ENCODE assay signal across 15 mouse cellular contexts in the genomic region with DNA sequence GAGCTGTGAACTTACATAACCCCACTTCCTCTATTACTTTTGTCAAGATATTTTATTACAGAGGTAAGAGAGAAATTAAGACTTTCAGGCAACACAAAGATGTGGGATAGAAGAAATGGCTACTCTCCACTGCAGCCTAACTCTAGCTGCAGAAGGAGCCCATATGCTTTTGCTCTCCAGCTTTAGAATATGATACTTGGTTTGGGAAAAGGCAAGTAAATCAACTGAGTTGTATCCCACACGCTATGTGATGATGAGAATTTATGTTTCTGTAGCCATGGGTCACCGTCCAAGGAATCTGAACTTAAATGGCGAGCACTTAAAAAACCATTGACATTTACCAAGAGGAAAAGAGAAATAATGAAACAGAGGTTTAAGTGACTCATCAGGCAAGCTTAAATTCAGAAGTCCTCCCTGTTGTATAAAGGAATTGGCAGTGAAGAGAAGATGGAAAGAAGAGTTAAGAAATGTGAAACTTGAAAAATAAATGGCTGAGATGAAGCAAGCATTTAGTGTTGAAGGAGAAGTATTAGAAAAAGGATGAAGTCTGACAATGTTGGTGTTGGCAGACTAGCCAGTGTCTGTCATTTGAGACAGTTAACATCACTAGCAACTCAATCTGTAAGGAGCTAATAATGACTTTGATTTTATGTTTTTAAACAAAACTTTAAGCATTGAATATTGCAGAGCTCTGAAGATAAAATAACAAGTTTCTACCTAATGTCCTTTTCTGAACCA.
"Had no signal": no experiment of that assay in that cellular context is flagged by ENCODE, and none has a peak within 500 bp of the region (broad histone marks: within the 10 kb centered on the region; RNA-seq: fewer than 3 reads in every experiment).

No protein-coding gene starts in this region.

- H3K9ac ChIP-seq: limb, embryonic 13.5 days; liver, embryonic 15.5 days; lung, embryonic 15.5 days; midbrain, embryonic 15.5 days; neural tube, embryonic 12.5 days had no signal

- H3K9me3 ChIP-seq: limb, embryonic 13.5 days; liver, embryonic 15.5 days; lung, embryonic 15.5 days; megakaryocyte, embryonic 14.5 days; midbrain, embryonic 15.5 days; neural tube, embryonic 12.5 days had no signal

- DNase-seq: kidney, adult 9 months; kidney, postnatal 4 days; lung, postnatal 14 days; thymus, adult 18-20 months; thymus, postnatal 14 days had no signal

- H3K27me3 ChIP-seq: limb, embryonic 13.5 days; liver, embryonic 15.5 days; lung, embryonic 15.5 days; megakaryocyte, embryonic 14.5 days; midbrain, embryonic 15.5 days; neural tube, embryonic 12.5 days had no signal

- H3K4me1 ChIP-seq: limb, embryonic 13.5 days; liver, embryonic 15.5 days; lung, embryonic 15.5 days; megakaryocyte, embryonic 14.5 days; midbrain, embryonic 15.5 days; neural tube, embryonic 12.5 days had no signal

- ATAC-seq: midbrain, embryonic 15.5 days had no signal

- H3K4me2 ChIP-seq: limb, embryonic 13.5 days; liver, embryonic 11.5 days; liver, embryonic 15.5 days; lung, embryonic 15.5 days; midbrain, embryonic 11.5 days; midbrain, embryonic 15.5 days; neural tube, embryonic 12.5 days had no signal

- H3K36me3 ChIP-seq: limb, embryonic 13.5 days; liver, embryonic 15.5 days; lung, embryonic 15.5 days; midbrain, embryonic 15.5 days; neural tube, embryonic 12.5 days had no signal

- H3K27ac ChIP-seq: limb, embryonic 13.5 days; liver, embryonic 15.5 days; lung, embryonic 15.5 days; macrophage; midbrain, embryonic 15.5 days; neural tube, embryonic 12.5 days; stomach, postnatal 0 days had no signal

- H3K4me3 ChIP-seq: limb, embryonic 13.5 days; liver, embryonic 15.5 days; lung, embryonic 15.5 days; megakaryocyte, embryonic 14.5 days; midbrain, embryonic 15.5 days; neural tube, embryonic 12.5 days had no signal
